ENCODE assay signal across 14 mouse cellular contexts in the genomic region with DNA sequence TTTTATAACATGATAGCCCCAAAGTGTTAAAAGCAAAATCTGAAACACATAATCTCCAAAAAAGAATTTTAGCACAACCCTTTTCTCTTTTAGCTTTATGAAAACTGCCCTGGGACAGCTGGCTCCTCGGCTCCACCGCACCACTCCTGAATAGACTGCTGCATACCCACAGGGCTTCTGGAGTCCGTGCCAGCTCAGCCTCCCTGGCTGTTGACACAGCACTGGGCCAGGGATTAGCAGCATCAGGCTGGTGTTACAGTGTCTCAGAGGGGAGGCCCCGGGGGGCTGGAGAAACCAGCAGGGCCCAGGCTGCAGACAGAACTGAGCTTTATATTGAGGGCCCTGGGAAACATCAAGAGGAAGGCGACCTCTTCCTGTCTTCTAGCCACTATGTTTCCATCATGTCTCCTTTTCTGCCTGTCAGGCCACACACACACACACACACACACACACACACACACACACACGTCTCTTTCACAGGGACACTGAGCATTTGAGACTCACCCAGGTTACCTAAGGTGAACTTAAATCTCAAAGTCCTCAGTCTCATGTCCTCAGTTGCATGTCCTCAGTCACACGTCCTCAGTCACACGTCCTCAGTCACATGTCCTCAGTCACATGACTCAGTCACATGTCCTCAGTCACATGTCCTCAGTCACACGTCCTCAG. TPM values are rescaled to one million over a fixed set of nuclear protein-coding genes. Genes with fewer than 3 reads are reported as not detected.
DNase-seq lines count a peak whose midpoint lies in the region; ATAC-seq and TF ChIP-seq lines count a peak whose summit lies in the region.
"Had no signal": no experiment of that assay in that cellular context is flagged by ENCODE, and none has a peak within 500 bp of the region (broad histone marks: within the 10 kb centered on the region; RNA-seq: fewer than 3 reads in every experiment).

No protein-coding gene starts in this region.

- H3K4me1 ChIP-seq in heart, embryonic 11.5 days (ENCODE audit: control insufficient read depth, insufficient read depth, low read length): peaks cover 21% of the 10 kb centered on the region
- H3K4me1 ChIP-seq in midbrain, embryonic 10.5 days: peaks cover 18% of the 10 kb centered on the region
- no peaks in the 10 kb centered on the region for H3K4me1 ChIP-seq in forebrain, postnatal 0 days (ENCODE audit: insufficient read depth)

- DNase-seq in heart, postnatal 14 days: no peak
- peak; percentile 30 for DNase-seq in right cerebral cortex, adult 18-20 months
- no peak for DNase-seq in right cerebral cortex, postnatal 4 days
- DNase-seq in midbrain, embryonic 10.5 days (ENCODE audit: low spot score): no peak
- DNase-seq in MN1 (ENCODE audit: low spot score): no peak
- no peak for DNase-seq in retina, postnatal 1 day
- DNase-seq in forebrain, postnatal 0 days: no peak
- DNase-seq: embryo, embryonic 11 days; heart, postnatal 36 days; liver, embryonic 13.5 days; lung, postnatal 36 days had no signal

- no peaks in the 10 kb centered on the region for H3K27me3 ChIP-seq in heart, embryonic 11.5 days (ENCODE audit: control insufficient read depth, insufficient read depth, low read length)
- H3K27me3 ChIP-seq in midbrain, embryonic 10.5 days (ENCODE audit: low read depth, poor library complexity, severe bottlenecking): peaks cover 4% of the 10 kb centered on the region; the same call in 1 of the 2 replicates
- no peaks in the 10 kb centered on the region for H3K27me3 ChIP-seq in forebrain, postnatal 0 days (ENCODE audit: insufficient read depth, low read length)
- H3K27me3 ChIP-seq: kidney, embryonic 15.5 days had no signal

- 61% methylated on average over 9 of the region's 9 CpGs for WGBS in heart, embryonic 11.5 days (ENCODE audit: insufficient replicate concordance)
- WGBS in midbrain, embryonic 10.5 days: 79% methylated on average over 9 of the region's 9 CpGs
- 60% methylated on average over 9 of the region's 9 CpGs for WGBS in forebrain, postnatal 0 days

- no peaks in the 10 kb centered on the region for H3K9me3 ChIP-seq in heart, embryonic 11.5 days (replicated peaks; ENCODE audit: control insufficient read depth, low read length)
- H3K9me3 ChIP-seq in midbrain, embryonic 10.5 days (replicated peaks): no peaks in the 10 kb centered on the region
- H3K9me3 ChIP-seq in forebrain, postnatal 0 days (ENCODE audit: low read length): no peaks in the 10 kb centered on the region
- H3K9me3 ChIP-seq: kidney, embryonic 15.5 days; liver, embryonic 13.5 days had no signal

- no peak for TF ChIP-seq CTCF in forebrain, postnatal 0 days (IDR thresholded peaks at IDR 0.05; ENCODE audit: low read depth)

- H3K27ac ChIP-seq in heart, embryonic 11.5 days (ENCODE audit: low read depth, low read length): no peak overlapping the region
- H3K27ac ChIP-seq in midbrain, embryonic 10.5 days (replicated peaks): peak overlapping the region; percentile 53
- no peak overlapping the region for H3K27ac ChIP-seq in forebrain, postnatal 0 days (ENCODE audit: low read depth, low read length)
- H3K27ac ChIP-seq: kidney, embryonic 15.5 days; liver, embryonic 13.5 days had no signal

- H3K36me3 ChIP-seq in heart, embryonic 11.5 days (ENCODE audit: control insufficient read depth, insufficient read depth, low read length): no peaks in the 10 kb centered on the region
- H3K36me3 ChIP-seq in midbrain, embryonic 10.5 days: no peaks in the 10 kb centered on the region
- H3K36me3 ChIP-seq in forebrain, postnatal 0 days (ENCODE audit: insufficient read depth): no peaks in the 10 kb centered on the region
- H3K36me3 ChIP-seq: kidney, embryonic 15.5 days; liver, embryonic 13.5 days had no signal

- ATAC-seq in heart, embryonic 11.5 days (replicated peaks; ENCODE audit: insufficient number of reproducible peaks, low FRiP score, low TSS enrichment): no peak
- ATAC-seq in forebrain, postnatal 0 days: no peak

- intact Hi-C loops in heart, postnatal 14 days (cut with DNase I): loop anchor here (5.0 kb wide), 1 partner anchor 60 kb away; a partner anchor contains a TSS

- no peak overlapping the region for H3K4me2 ChIP-seq in heart, embryonic 11.5 days
- no peak overlapping the region for H3K4me2 ChIP-seq in forebrain, postnatal 0 days (ENCODE audit: low read depth)
- H3K4me2 ChIP-seq: kidney, embryonic 15.5 days; liver, embryonic 13.5 days had no signal

- H3K4me3 ChIP-seq in heart, embryonic 11.5 days (ENCODE audit: low read depth, low read length): no peak overlapping the region
- no peak overlapping the region for H3K4me3 ChIP-seq in midbrain, embryonic 10.5 days
- H3K4me3 ChIP-seq in forebrain, postnatal 0 days (ENCODE audit: low read depth, low read length): no peak overlapping the region
- H3K4me3 ChIP-seq: kidney, embryonic 15.5 days; liver, embryonic 13.5 days; myocyte had no signal

- 0 out of 2 replicates have a peak overlapping the region, but pooled peaks have one; percentile 34 for H3K9ac ChIP-seq in heart, embryonic 11.5 days (ENCODE audit: low read depth, low read length)
- H3K9ac ChIP-seq in forebrain, postnatal 0 days: no peak overlapping the region
- H3K9ac ChIP-seq: kidney, embryonic 15.5 days; liver, embryonic 13.5 days had no signal

RNA-seq across cellular contexts. Expression of a gene that starts 3.7 kb away (rescaled TPM):
- polyA plus RNA-seq in heart, embryonic 11.5 days (2014; fragmentation: Nextera tagmentation; extraction: Ambion mirVana): 0.36 and 1.00 TPM in 2 replicates
- total RNA-seq in heart, postnatal 14 days (2021): 1 to 10 TPM; 4.0 to 4.3 TPM
- polyA plus RNA-seq in midbrain, embryonic 10.5 days (2016; fragmentation: Nextera tagmentation; extraction: Ambion mirVana): 0.63 and 1.0 TPM in 2 replicates
- total RNA-seq in forebrain, postnatal 0 days (2014; rRNA removed): 6.0 and 7.2 TPM in 2 replicates
- 1.9 and 2.7 TPM in 2 replicates for polyA plus RNA-seq in forebrain, postnatal 0 days (2015; fragmentation: Nextera tagmentation; extraction: Ambion mirVana)

RNA-seq across cellular contexts. Expression of a gene that starts 33.1 kb away (rescaled TPM):
- 23.9 and 28.4 TPM in 2 replicates for polyA plus RNA-seq in heart, embryonic 11.5 days (2014; fragmentation: Nextera tagmentation; extraction: Ambion mirVana)
- total RNA-seq in heart, postnatal 14 days (2021): 10 to 100 TPM; 49.4 to 58.5 TPM
- polyA plus RNA-seq in midbrain, embryonic 10.5 days (2016; fragmentation: Nextera tagmentation; extraction: Ambion mirVana): 51.4 and 54.1 TPM in 2 replicates
- 46.0 and 48.1 TPM in 2 replicates for total RNA-seq in forebrain, postnatal 0 days (2014; rRNA removed)
- polyA plus RNA-seq in forebrain, postnatal 0 days (2015; fragmentation: Nextera tagmentation; extraction: Ambion mirVana): 62.9 and 67.0 TPM in 2 replicates

RNA-seq across cellular contexts. Expression of a gene that starts 60.0 kb away (rescaled TPM):
- 13.1 and 13.8 TPM in 2 replicates for polyA plus RNA-seq in heart, embryonic 11.5 days (2014; fragmentation: Nextera tagmentation; extraction: Ambion mirVana)
- 10 to 100 TPM; 13.5 to 14.1 TPM for total RNA-seq in heart, postnatal 14 days (2021)
- 3.5 and 9.6 TPM in 2 replicates for polyA plus RNA-seq in midbrain, embryonic 10.5 days (2016; fragmentation: Nextera tagmentation; extraction: Ambion mirVana)
- 13.2 and 13.6 TPM in 2 replicates for total RNA-seq in forebrain, postnatal 0 days (2014; rRNA removed)
- polyA plus RNA-seq in forebrain, postnatal 0 days (2015; fragmentation: Nextera tagmentation; extraction: Ambion mirVana): 10.0 and 11.2 TPM in 2 replicates
